Mouse (Mus musculus) retina, adult 2 months (tissue): ENCODE measurements around the gene Csdc2.
"Not testable (repeated sequence)": the region's sequence is repeated elsewhere in the genome, so short reads cannot be mapped to it uniquely, and the experiment has no call there.

ENCODE experiments used
- DNase-seq: peaks from one replicate; pipeline ENCODE4 v3.0.0-alpha.2; 2012; ENCODE audit warnings: low read depth, low spot score

Csdc2 gene

GRCm38 (mm10) chr15:81936679-81937078, at the start of gene Csdc2:
Csdc2 (plus strand) TSS chr15:81936759.
- no peak for DNase-seq

- DNase-seq = no peak
Measured at GRCm38 (mm10) chr15:81886795-81887550, 49.6 kb upstream of the Csdc2 start.

GRCm38 (mm10) chr15:81889175-81889574, 47.4 kb upstream of the Csdc2 start:
- no peak for DNase-seq

GRCm38 (mm10) chr15:81891140-81891802, 45.3 kb upstream of the Csdc2 start:
- DNase-seq = no peak

- no peak for DNase-seq
Measured at GRCm38 (mm10) chr15:81891822-81892580, 44.6 kb upstream of the Csdc2 start.

- no peak for DNase-seq
Measured at GRCm38 (mm10) chr15:81894002-81894401, 42.6 kb upstream of the Csdc2 start.

GRCm38 (mm10) chr15:81896407-81896806, 40.2 kb upstream of the Csdc2 start:
- no peak for DNase-seq

- no peak for DNase-seq
Measured at GRCm38 (mm10) chr15:81897607-81898285, 38.8 kb upstream of the Csdc2 start.

- no peak for DNase-seq
Measured at GRCm38 (mm10) chr15:81898751-81899150, 37.8 kb upstream of the Csdc2 start.

GRCm38 (mm10) chr15:81904939-81905338, 31.6 kb upstream of the Csdc2 start:
- peak; percentile 37 for DNase-seq

GRCm38 (mm10) chr15:81907953-81908352, 28.6 kb upstream of the Csdc2 start:
- no peak for DNase-seq

GRCm38 (mm10) chr15:81908767-81909166, 27.8 kb upstream of the Csdc2 start:
- not testable (repeated sequence) for DNase-seq

- DNase-seq = no peak
Measured at GRCm38 (mm10) chr15:81912498-81912897, 24.1 kb upstream of the Csdc2 start.

GRCm38 (mm10) chr15:81914668-81915067, 21.9 kb upstream of the Csdc2 start:
- DNase-seq = no peak

GRCm38 (mm10) chr15:81915663-81916062, 20.9 kb upstream of the Csdc2 start:
- no peak for DNase-seq

- no peak for DNase-seq
Measured at GRCm38 (mm10) chr15:81917201-81917600, 19.4 kb upstream of the Csdc2 start.

- no peak for DNase-seq
Measured at GRCm38 (mm10) chr15:81917621-81918463, 18.7 kb upstream of the Csdc2 start.

- DNase-seq = no peak
Measured at GRCm38 (mm10) chr15:81919062-81919461, 17.5 kb upstream of the Csdc2 start.

GRCm38 (mm10) chr15:81920546-81921217, 15.9 kb upstream of the Csdc2 start:
- DNase-seq = no peak

GRCm38 (mm10) chr15:81921255-81921654, 15.3 kb upstream of the Csdc2 start:
- DNase-seq = no peak
